Mouse (Mus musculus) liver, adult 2 months (tissue): ENCODE data around the gene Fam174b. TPM values are rescaled to one million over a fixed set of nuclear protein-coding genes. Genes with fewer than 3 reads are reported as not detected.

Experiments used
- DNase-seq: peaks from one replicate; pipeline ENCODE4 v3.0.0-alpha.2; 2011; ENCODE audit warnings: low read depth, low spot score; ENCODE audit errors: extremely low read depth
- H3K27ac ChIP-seq: fragments of 200-500 bp; replicated peaks from 2 replicates; pipeline ENCODE4 v1.5.1; 2012; ENCODE audit warnings: low read depth, mild to moderate bottlenecking, control low read depth, inconsistent platforms, low read length; ENCODE audit not compliant: insufficient read depth
- H3K27me3 ChIP-seq: fragments of 200-500 bp; 2 replicates; pipeline ENCODE4 v1.6.1; 2012; ENCODE audit warnings: mild to moderate bottlenecking, moderate library complexity, low read length, inconsistent platforms; ENCODE audit not compliant: control insufficient read depth, insufficient read depth
- H3K36me3 ChIP-seq: fragments of 200-500 bp; 2 replicates; pipeline ENCODE4 v1.6.1; 2012; ENCODE audit warnings: low read length, inconsistent platforms; ENCODE audit not compliant: control insufficient read depth, insufficient read depth
- H3K4me1 ChIP-seq: fragments of 200-500 bp; 2 replicates; pipeline ENCODE4 v1.6.1; 2011; ENCODE audit warnings: low read length; ENCODE audit not compliant: control insufficient read depth, insufficient read depth
- H3K4me3 ChIP-seq: fragments of 200-500 bp; 2 replicates; pipeline ENCODE4 v1.5.1; 2011; ENCODE audit warnings: low read depth, mild to moderate bottlenecking, control low read depth, low read length, moderate library complexity; ENCODE audit not compliant: insufficient read depth
- H3K79me2 ChIP-seq: fragments of 200-500 bp; 2 replicates; pipeline ENCODE4 v1.6.1; 2012; ENCODE audit warnings: inconsistent platforms, mild to moderate bottlenecking, low read length, moderate library complexity; ENCODE audit not compliant: control insufficient read depth, insufficient read depth
- H3K9ac ChIP-seq: fragments of 200-500 bp; 2 replicates; pipeline ENCODE4 v1.6.1; 2012; ENCODE audit warnings: low read depth, mild to moderate bottlenecking, control low read depth, inconsistent platforms, low read length
- CTCF ChIP-seq: fragments of 200-500 bp; IDR thresholded peaks from 2 replicates; pipeline ENCODE4 v1.5.1; 2011; ENCODE audit warnings: low read depth, low read length, control low read depth
- POLR2A ChIP-seq: fragments of 200-500 bp; IDR thresholded peaks from 2 replicates; pipeline ENCODE4 v1.6.1; 2011; ENCODE audit warnings: low read length, control low read depth; ENCODE audit not compliant: insufficient read depth; ENCODE audit errors: extremely low read depth
- WGBS: fragments of 180-500 bp; shearing (Covaris S2); methylation state at CpG from one replicate; pipeline ENCODE4 v1.1.7; 2018; 5-methylcytosine and 5-hydroxymethylcytosine counted together
- polyA plus RNA-seq: library from polyadenylated mRNA; depleted of rRNA; stranded (reverse); fragments of >200 nt; gene quantifications from 2 replicates; pipeline ENCODE4 v1.2.3, GENCODE M21; 2012; rRNA removed
- total RNA-seq: library from RNA; depleted of rRNA; stranded (reverse); fragments of >200 nt; gene quantifications from 2 replicates; pipeline ENCODE4 v1.2.3, GENCODE M21; 2014; rRNA removed

Gene Fam174b
- total and polyA plus RNA-seq, 2 experiments: 2.3 to 2.5 TPM

- Histone ChIP-seq H3K9ac (no peak overlapping the region), H3K4me1 (no peaks in the 10 kb centered on the region), H3K27ac (no peak overlapping the region), H3K4me3 (no peak overlapping the region), H3K79me2 (no peaks in the 10 kb centered on the region), H3K27me3 (no peaks in the 10 kb centered on the region), H3K36me3 (no peaks in the 10 kb centered on the region)
- 49% methylated on average over 7 of the region's 7 CpGs for WGBS
- DNase-seq: no peak
- TF ChIP-seq POLR2A: no peak
- no peak for TF ChIP-seq CTCF
Observed at GRCm38 (mm10) chr7:73811439-73811838, 71.3 kb downstream of the Fam174b start.

GRCm38 (mm10) chr7:73812176-73812575 is 72.1 kb downstream of the Fam174b start:
- DNase-seq: no peak
- no peaks in the 10 kb centered on the region for H3K36me3 ChIP-seq
- H3K79me2 ChIP-seq: no peaks in the 10 kb centered on the region
- 84% methylated on average over 6 of the region's 6 CpGs for WGBS
- no peaks in the 10 kb centered on the region for H3K27me3 ChIP-seq
- no peak for TF ChIP-seq CTCF
- TF ChIP-seq POLR2A: no peak
- H3K9ac ChIP-seq: no peak overlapping the region
- no peaks in the 10 kb centered on the region for H3K4me1 ChIP-seq
- no peak overlapping the region for H3K27ac ChIP-seq
- H3K4me3 ChIP-seq: no peak overlapping the region

GRCm38 (mm10) chr7:73813887-73814286 is 73.8 kb downstream of the Fam174b start:
- Histone ChIP-seq H3K79me2 (no peaks in the 10 kb centered on the region), H3K27ac (no peak overlapping the region), H3K27me3 (no peaks in the 10 kb centered on the region), H3K4me3 (no peak overlapping the region), H3K4me1 (no peaks in the 10 kb centered on the region), H3K36me3 (no peaks in the 10 kb centered on the region), H3K9ac (no peak overlapping the region)
- 81% methylated on average over 4 of the region's 4 CpGs for WGBS
- DNase-seq: no peak
- no peak for TF ChIP-seq CTCF
- no peak for TF ChIP-seq POLR2A

- 94% methylated on average over 7 of the region's 7 CpGs for WGBS
- DNase-seq: no peak
- no peaks in the 10 kb centered on the region for H3K27me3 ChIP-seq
Observed at GRCm38 (mm10) chr7:73814454-73814853, 74.4 kb downstream of the Fam174b start.

GRCm38 (mm10) chr7:73816255-73816996 is 76.3 kb downstream of the Fam174b start:
- Histone ChIP-seq H3K9ac (no peak overlapping the region), H3K27me3 (no peaks in the 10 kb centered on the region), H3K36me3 (no peaks in the 10 kb centered on the region), H3K79me2 (no peaks in the 10 kb centered on the region), H3K27ac (no peak overlapping the region), H3K4me3 (no peak overlapping the region), H3K4me1 (no peaks in the 10 kb centered on the region)
- 59% methylated on average over 8 of the region's 8 CpGs for WGBS
- no peak for DNase-seq
- TF ChIP-seq CTCF: no peak
- TF ChIP-seq POLR2A: no peak

More at GRCm38 (mm10) chr7:73814454-73814853, 74.4 kb downstream of the Fam174b start:
- no peak for TF ChIP-seq CTCF
- Histone ChIP-seq H3K79me2 (no peaks in the 10 kb centered on the region), H3K9ac (no peak overlapping the region), H3K4me3 (no peak overlapping the region), H3K36me3 (no peaks in the 10 kb centered on the region), H3K4me1 (no peaks in the 10 kb centered on the region), H3K27ac (no peak overlapping the region)

- 71% methylated on average over 17 of the region's 17 CpGs for WGBS
- Histone ChIP-seq H3K27ac (no peak overlapping the region), H3K79me2 (no peaks in the 10 kb centered on the region), H3K4me1 (no peaks in the 10 kb centered on the region), H3K9ac (no peak overlapping the region), H3K4me3 (no peak overlapping the region), H3K36me3 (no peaks in the 10 kb centered on the region), H3K27me3 (no peaks in the 10 kb centered on the region)
- TF ChIP-seq CTCF (no peak), POLR2A (no peak)
- DNase-seq: no peak
Observed at GRCm38 (mm10) chr7:73819366-73819765, 79.3 kb downstream of the Fam174b start.

Other genes with a start within 250 kb of the Fam174b start
- 40.0 and 42.0 TPM in 2 replicates for gene Chd2, start 198.5 kb upstream of the Fam174b start, total RNA-seq
- 16.9 and 20.1 TPM in 2 replicates for gene Chd2, start 198.5 kb upstream of the Fam174b start, polyA plus RNA-seq